Mouse (Mus musculus): ENCODE results near the gene Pigt.

- TF ChIP-seq CTCF (IDR thresholded peaks at IDR 0.05; ENCODE audit: low read depth) (peak; percentile 88), EP300 (optimal IDR thresholded peaks at IDR 0.05) (no peak)
These were observed 20.3 kb downstream of the Pigt start for GRCm38 (mm10) chr2:164517485-164518221.

Data from stomach, postnatal 0 days (tissue).